Mouse (Mus musculus) neural tube, embryonic 11.5 days (tissue): ENCODE results near the gene Hes2. TPM values are rescaled to one million over a fixed set of nuclear protein-coding genes. Genes with fewer than 3 reads are reported as not detected.

Source experiments
- ATAC-seq: fragments of 200-750 bp; cut with Nextera tagmentation; 2 replicates; pipeline ENCODE4 v1.8.0; 2017; ENCODE audit warnings: moderate number of reproducible peaks, mild to moderate bottlenecking, moderate TSS enrichment, moderate library complexity; ENCODE audit not compliant: insufficient read depth, low FRiP score, low TSS enrichment
- DNase-seq: peaks from one replicate; pipeline ENCODE4 v3.0.0-alpha.2; 2015; ENCODE audit warnings: low spot score
- H3K27ac ChIP-seq: fragments of 300-500 bp; sonication (generic); 2 replicates; pipeline ENCODE4 v1.5.1; 2014; ENCODE audit warnings: low read depth, mild to moderate bottlenecking, low read length
- H3K27me3 ChIP-seq: fragments of 300-500 bp; sonication (generic); 2 replicates; pipeline ENCODE4 v1.6.1; 2014; ENCODE audit warnings: mild to moderate bottlenecking, low read length, mixed read lengths; ENCODE audit not compliant: control insufficient read depth, insufficient read depth
- H3K36me3 ChIP-seq: fragments of 300-500 bp; sonication (generic); 2 replicates; pipeline ENCODE4 v1.6.1; 2014; ENCODE audit warnings: mild to moderate bottlenecking, low read length, moderate library complexity, mixed read lengths; ENCODE audit not compliant: control insufficient read depth, insufficient read depth
- H3K4me1 ChIP-seq: fragments of 300-500 bp; sonication (generic); 2 replicates; pipeline ENCODE4 v1.6.1; 2014; ENCODE audit warnings: low read length, mixed read lengths; ENCODE audit not compliant: control insufficient read depth, insufficient read depth
- H3K4me2 ChIP-seq: fragments of 300-500 bp; sonication (generic); 2 replicates; pipeline ENCODE4 v1.6.1; 2014; ENCODE audit warnings: low read depth, mild to moderate bottlenecking, moderate library complexity
- H3K4me3 ChIP-seq: fragments of 300-500 bp; sonication (generic); 2 replicates; pipeline ENCODE4 v1.5.1; 2014; ENCODE audit warnings: low read depth, low read length
- H3K9ac ChIP-seq: fragments of 300-500 bp; sonication (generic); 2 replicates; pipeline ENCODE4 v1.6.1; 2014; ENCODE audit warnings: mild to moderate bottlenecking, low read length
- H3K9me3 ChIP-seq: fragments of 300-500 bp; sonication (generic); 2 replicates; pipeline ENCODE4 v1.6.1; 2016; ENCODE audit warnings: low read length; ENCODE audit not compliant: control insufficient read depth
- WGBS: fragments of 180-500 bp; shearing (Covaris S2); extraction: QIAGEN DNeasy Blood & Tissue Kit; methylation state at CpG from one replicate; pipeline ENCODE4 v1.1.7; 2014; 5-methylcytosine and 5-hydroxymethylcytosine counted together
- polyA plus RNA-seq: library from polyadenylated mRNA; unstranded; fragments of >200 nt; fragmentation: Nextera tagmentation; extraction: Ambion mirVana; gene quantifications from 2 replicates; pipeline ENCODE4 v1.2.1, GENCODE M21; 2014

Hes2 gene
- polyA plus RNA-seq, 1 experiment from 2014 or later = 2.9 TPM

DNA sequence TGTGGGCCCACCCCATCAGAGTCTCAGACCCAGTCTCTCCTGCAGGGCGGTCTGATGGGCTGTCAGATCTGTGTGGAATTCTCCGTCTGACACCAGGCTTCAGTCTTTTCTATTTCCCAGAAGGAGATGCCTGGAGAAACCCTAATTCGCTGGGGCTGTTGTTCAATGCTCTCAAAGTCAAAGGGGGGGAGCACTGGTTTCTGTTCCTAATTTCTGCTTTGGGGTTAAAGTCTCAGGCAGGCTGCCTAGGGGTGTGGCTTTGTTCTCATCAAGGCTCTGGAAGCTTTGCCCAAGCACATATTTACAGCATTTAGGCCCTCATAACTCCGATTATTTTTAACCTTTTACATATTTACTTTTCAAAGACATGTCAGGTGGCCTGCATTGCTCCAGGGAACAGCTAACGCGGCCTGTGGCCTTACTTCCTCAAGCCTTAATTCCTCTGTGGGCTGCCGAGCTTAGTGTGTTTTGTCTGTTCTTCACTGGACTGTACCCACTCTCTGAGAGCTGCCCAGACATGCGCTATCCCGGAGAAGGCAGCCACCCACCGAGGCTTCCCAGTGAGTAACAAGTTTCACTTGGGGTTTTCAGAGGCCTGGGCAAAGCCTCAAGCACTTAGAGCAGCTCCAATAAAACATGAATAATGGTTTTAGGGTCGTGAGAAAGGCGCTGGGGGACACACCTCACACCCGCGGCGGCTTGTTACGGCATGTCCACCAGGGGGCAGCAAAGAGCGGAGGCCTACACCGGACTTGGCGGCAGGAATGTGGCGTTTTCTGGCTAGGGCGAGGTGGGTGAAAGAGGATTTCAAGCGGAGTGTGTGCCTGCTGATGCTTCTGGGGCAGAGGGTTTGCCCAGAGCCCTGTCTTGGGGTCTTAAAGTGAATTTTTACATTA, 6.6 kb downstream of the Hes2 start:
- ATAC-seq = no peak

DNA sequence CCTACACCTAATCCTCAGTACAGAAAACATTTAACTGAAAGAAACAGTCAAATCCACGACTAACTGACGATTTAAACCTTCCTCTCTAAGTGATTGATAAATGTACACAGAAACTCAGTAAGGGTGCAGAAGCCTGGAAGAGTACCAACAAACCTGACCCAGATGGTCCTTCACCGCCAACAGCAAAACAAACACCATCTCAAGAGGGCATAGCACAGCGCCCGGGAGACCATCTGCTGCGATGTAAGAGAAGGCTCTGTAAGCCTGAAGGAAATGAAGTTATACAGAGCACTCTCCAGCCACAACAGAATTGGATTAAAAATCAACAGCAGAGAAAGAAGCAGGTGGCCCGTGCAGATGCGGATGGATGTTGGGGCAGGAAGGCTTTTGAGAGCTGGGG, 9.4 kb downstream of the Hes2 start:
- no peaks in the 10 kb centered on the region for H3K4me1 ChIP-seq
- H3K27me3 ChIP-seq = no peaks in the 10 kb centered on the region
- H3K4me2 ChIP-seq = no peak overlapping the region
- no peak for DNase-seq
- no peak for ATAC-seq
- H3K9me3 ChIP-seq = no peaks in the 10 kb centered on the region
- no peak overlapping the region for H3K9ac ChIP-seq
- H3K36me3 ChIP-seq = no peaks in the 10 kb centered on the region
- H3K4me3 ChIP-seq = no peak overlapping the region
- H3K27ac ChIP-seq = no peak overlapping the region
- WGBS = 64% methylated on average over 8 of the region's 8 CpGs

More for the DNA sequence above, 6.6 kb downstream of the Hes2 start:
- Histone ChIP-seq H3K4me1 (no peaks in the 10 kb centered on the region), H3K27me3 (peaks cover 16% of the 10 kb centered on the region), H3K27ac (no peak overlapping the region), H3K36me3 (no peaks in the 10 kb centered on the region), H3K4me3 (no peak overlapping the region), H3K4me2 (no peak overlapping the region), H3K9me3 (no peaks in the 10 kb centered on the region), H3K9ac (no peak overlapping the region)
- DNase-seq = peak; percentile 76
- 26% methylated on average over 22 of the region's 22 CpGs for WGBS

DNA sequence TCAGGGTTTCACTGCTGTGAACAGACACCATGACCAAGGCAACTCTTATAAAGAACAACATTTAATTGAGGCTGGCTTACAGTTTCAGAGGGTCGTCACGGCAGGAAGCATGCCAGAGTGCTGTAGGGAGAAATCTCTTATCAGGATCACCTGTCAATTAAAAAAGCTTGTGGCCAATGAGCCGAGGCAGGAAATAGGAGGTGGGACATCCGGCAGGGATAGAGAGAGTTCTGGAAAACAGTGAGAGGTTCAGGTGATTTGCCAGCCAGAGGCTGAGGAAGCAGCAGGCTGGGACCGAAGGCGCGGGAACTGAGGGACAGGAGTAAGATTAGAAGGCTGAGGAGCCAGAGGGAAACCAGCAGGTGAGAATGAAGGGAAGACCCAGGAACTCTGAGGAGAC, 10.4 kb downstream of the Hes2 start:
- 86% methylated on average over 7 of the region's 7 CpGs for WGBS
- no peaks in the 10 kb centered on the region for H3K4me1 ChIP-seq

DNA sequence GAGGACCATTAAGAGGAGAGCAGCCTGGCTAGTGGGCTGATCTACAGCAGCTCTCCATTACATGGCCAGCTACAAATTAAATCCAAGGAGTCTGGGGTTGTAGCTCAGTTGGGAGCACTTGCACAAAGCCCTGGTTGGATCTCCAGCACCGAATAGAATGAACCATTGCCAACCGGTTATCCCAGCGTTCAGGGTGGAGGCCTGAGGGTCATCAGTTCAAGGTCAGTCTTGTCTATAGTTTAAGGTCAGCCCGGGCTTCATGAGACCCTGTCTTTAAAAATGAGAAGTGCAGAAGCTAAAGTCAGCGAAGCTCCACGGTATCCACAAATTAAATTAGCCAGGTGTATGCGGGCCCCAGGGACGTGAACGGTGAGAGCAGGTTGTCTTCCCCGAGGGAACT, 11.6 kb downstream of the Hes2 start:
- Histone ChIP-seq H3K9me3 (no peaks in the 10 kb centered on the region), H3K4me3 (no peak overlapping the region), H3K4me1 (no peaks in the 10 kb centered on the region), H3K27ac (no peak overlapping the region), H3K4me2 (no peak overlapping the region), H3K27me3 (no peaks in the 10 kb centered on the region), H3K9ac (no peak overlapping the region), H3K36me3 (no peaks in the 10 kb centered on the region)
- 82% methylated on average over 10 of the region's 10 CpGs for WGBS
- ATAC-seq (no peak), DNase-seq (no peak)

More for the DNA sequence above, 10.4 kb downstream of the Hes2 start:
- no peak overlapping the region for H3K9ac ChIP-seq
- no peaks in the 10 kb centered on the region for H3K9me3 ChIP-seq
- H3K4me2 ChIP-seq = no peak overlapping the region
- no peaks in the 10 kb centered on the region for H3K36me3 ChIP-seq
- ATAC-seq (no peak), DNase-seq (no peak)
- no peak overlapping the region for H3K27ac ChIP-seq
- H3K27me3 ChIP-seq = no peaks in the 10 kb centered on the region
- no peak overlapping the region for H3K4me3 ChIP-seq

DNA sequence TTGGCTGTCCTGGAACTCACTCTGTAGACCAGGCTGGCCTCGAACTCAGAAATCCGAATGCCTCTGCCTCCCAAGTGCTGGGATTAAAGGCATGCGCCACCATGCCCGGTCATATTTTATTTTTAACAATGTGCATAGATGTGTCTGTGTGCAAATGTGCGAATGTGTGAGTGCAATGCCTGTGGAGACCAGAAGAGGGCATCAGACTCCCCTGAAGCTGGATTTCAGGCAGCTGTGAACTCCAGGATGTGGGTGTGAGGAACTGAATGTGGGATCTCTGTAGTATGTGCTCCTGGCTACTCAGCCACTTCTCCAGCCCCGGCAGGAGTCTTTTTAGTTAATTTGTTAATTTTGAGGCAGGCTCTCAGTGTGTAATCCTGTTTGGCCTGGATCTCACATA, 12.9 kb downstream of the Hes2 start:
- Histone ChIP-seq H3K27me3 (no peaks in the 10 kb centered on the region), H3K4me3 (no peak overlapping the region)
- 80% methylated on average over 6 of the region's 6 CpGs for WGBS

DNA sequence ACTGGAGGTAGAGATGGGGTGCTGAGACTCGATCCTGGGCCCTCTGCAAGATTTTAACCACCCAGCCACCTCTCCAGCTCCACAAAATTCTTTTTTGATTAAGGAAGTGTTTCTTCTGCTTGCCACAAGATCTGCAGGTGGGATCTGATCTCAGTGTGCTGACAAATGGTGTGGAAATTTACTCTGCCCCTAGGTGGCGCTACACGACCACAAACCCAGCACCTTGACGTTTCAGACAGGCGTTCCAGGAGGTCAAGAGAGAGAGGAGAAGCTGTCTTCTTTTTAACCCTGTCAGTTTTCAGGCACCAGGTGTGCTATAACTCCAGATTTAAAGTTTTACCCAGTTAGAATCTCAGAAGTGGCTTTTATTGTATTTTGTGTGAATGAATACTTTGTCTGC, 14.4 kb downstream of the Hes2 start:
- no peaks in the 10 kb centered on the region for H3K9me3 ChIP-seq
- no peaks in the 10 kb centered on the region for H3K4me1 ChIP-seq
- no peaks in the 10 kb centered on the region for H3K36me3 ChIP-seq
- no peak overlapping the region for H3K4me2 ChIP-seq
- no peak overlapping the region for H3K4me3 ChIP-seq
- WGBS = 2% methylated on average over 5 of the region's 5 CpGs
- ATAC-seq (no peak), DNase-seq (peak; percentile 82)
- H3K27me3 ChIP-seq = no peaks in the 10 kb centered on the region
- no peak overlapping the region for H3K27ac ChIP-seq
- no peak overlapping the region for H3K9ac ChIP-seq

More for the DNA sequence above, 12.9 kb downstream of the Hes2 start:
- H3K9ac ChIP-seq = no peak overlapping the region
- H3K4me1 ChIP-seq = no peaks in the 10 kb centered on the region
- no peak for DNase-seq
- no peak overlapping the region for H3K27ac ChIP-seq
- H3K36me3 ChIP-seq = no peaks in the 10 kb centered on the region
- ATAC-seq = no peak
- H3K9me3 ChIP-seq = no peaks in the 10 kb centered on the region
- no peak overlapping the region for H3K4me2 ChIP-seq

DNA sequence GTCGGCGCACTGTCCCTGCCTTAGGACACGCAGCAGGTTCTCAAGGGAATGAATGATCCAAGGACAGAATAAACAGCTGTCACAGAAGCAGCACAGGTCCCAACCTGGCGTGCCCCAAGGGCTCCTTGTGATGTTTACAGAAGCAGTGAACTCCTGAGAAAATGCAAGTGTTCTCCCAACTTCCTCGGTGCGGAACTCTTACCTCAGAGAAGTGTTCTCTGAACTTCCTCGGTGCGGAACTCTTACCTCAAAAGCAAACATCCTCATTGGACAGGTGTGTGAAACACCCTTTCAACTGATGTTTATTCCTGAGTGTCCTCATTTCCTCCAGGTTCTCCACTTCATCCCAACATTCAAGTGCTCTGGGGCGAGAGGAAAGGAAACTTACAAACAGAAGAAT, 15.3 kb downstream of the Hes2 start:
- no peak overlapping the region for H3K4me2 ChIP-seq
- H3K4me1 ChIP-seq = peaks cover 5% of the 10 kb centered on the region; the same call in 1 of the 2 replicates
- ATAC-seq (no peak), DNase-seq (no peak)
- H3K27ac ChIP-seq = no peak overlapping the region
- no peak overlapping the region for H3K9ac ChIP-seq
- 87% methylated on average over 9 of the region's 9 CpGs for WGBS
- no peaks in the 10 kb centered on the region for H3K36me3 ChIP-seq
- H3K4me3 ChIP-seq = no peak overlapping the region
- H3K9me3 ChIP-seq = no peaks in the 10 kb centered on the region
- no peaks in the 10 kb centered on the region for H3K27me3 ChIP-seq

DNA sequence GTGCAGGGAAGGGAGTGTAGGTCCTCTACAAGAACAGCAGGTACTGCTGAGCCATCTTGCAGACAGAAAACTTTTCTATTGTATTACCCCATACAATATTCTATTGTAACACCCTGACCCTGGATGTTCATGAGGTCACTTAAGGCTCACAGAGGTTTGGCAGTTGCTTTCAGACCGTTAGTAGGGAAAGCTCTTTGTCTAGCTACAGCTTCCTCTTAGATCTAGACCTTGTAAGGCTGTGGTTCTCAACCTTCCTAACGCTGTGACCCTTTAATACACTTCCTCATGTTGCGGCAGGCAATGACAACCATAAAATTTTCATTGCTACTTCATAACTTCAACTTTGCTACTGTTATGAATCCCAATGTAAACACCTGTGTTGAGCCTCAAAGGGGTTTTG, 18.0 kb downstream of the Hes2 start:
- Histone ChIP-seq H3K9me3 (no peaks in the 10 kb centered on the region), H3K27ac (no peak overlapping the region), H3K27me3 (no peaks in the 10 kb centered on the region), H3K36me3 (no peaks in the 10 kb centered on the region), H3K9ac (no peak overlapping the region), H3K4me1 (peaks cover 14% of the 10 kb centered on the region), H3K4me3 (no peak overlapping the region), H3K4me2 (no peak overlapping the region)
- no peak for DNase-seq
- no peak for ATAC-seq
- 78% methylated on average over 3 of the region's 3 CpGs for WGBS

DNA sequence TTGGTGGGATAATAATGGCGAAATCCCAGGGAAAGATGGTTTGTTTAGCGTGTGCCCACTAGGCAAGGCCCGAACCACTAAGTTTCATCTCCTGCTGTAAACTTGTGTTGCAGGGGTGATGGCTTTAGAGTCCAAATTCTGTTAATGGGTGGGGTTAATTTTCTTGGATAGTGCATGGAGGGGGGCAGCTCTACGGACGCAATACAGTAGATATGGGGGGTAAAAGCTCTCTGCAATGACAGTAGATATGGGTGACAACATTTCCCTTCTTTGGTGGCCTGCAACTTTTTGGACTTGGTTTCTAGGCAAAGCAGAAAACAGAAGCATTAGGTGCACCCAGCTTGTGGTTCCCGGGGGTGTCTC, 18.5 kb downstream of the Hes2 start:
- H3K27me3 ChIP-seq = no peaks in the 10 kb centered on the region
- H3K9me3 ChIP-seq = no peaks in the 10 kb centered on the region
- DNase-seq (no peak), ATAC-seq (no peak)
- peaks cover 14% of the 10 kb centered on the region for H3K4me1 ChIP-seq
- H3K36me3 ChIP-seq = no peaks in the 10 kb centered on the region
- peak overlapping the region; percentile 53; the same call in 1 of the 2 replicates for H3K4me3 ChIP-seq
- H3K27ac ChIP-seq = no peak overlapping the region
- peak overlapping the region; percentile 74 for H3K9ac ChIP-seq
- 68% methylated on average over 6 of the region's 6 CpGs for WGBS
- peak overlapping the region; percentile 89 for H3K4me2 ChIP-seq
